Mouse (Mus musculus) neural tube, embryonic 12.5 days (tissue): ENCODE measurements around the gene Plscr1. TPM values are rescaled to one million over a fixed set of nuclear protein-coding genes. Genes with fewer than 3 reads are reported as not detected.

Source experiments
- ATAC-seq: fragments of 200-750 bp; cut with Nextera tagmentation; 2 replicates; pipeline ENCODE4 v1.8.0; 2017; ENCODE audit warnings: low read depth, mild to moderate bottlenecking, moderate TSS enrichment, moderate library complexity; ENCODE audit not compliant: low FRiP score
- H3K27ac ChIP-seq: fragments of 300-500 bp; sonication (generic); 2 replicates; pipeline ENCODE4 v1.5.1; 2016
- H3K27me3 ChIP-seq: fragments of 300-500 bp; sonication (generic); replicated peaks from 2 replicates; pipeline ENCODE4 v1.6.1; 2016; ENCODE audit warnings: mild to moderate bottlenecking
- H3K36me3 ChIP-seq: fragments of 300-500 bp; sonication (generic); 2 replicates; pipeline ENCODE4 v1.6.1; 2016; ENCODE audit warnings: mild to moderate bottlenecking
- H3K4me1 ChIP-seq: fragments of 300-500 bp; sonication (generic); 2 replicates; pipeline ENCODE4 v1.6.1; 2016
- H3K4me2 ChIP-seq: fragments of 300-500 bp; sonication (generic); replicated peaks from 2 replicates; pipeline ENCODE4 v1.6.1; 2016; ENCODE audit warnings: mild to moderate bottlenecking
- H3K4me3 ChIP-seq: fragments of 300-500 bp; sonication (generic); 2 replicates; pipeline ENCODE4 v1.5.1; 2016
- H3K9ac ChIP-seq: fragments of 300-500 bp; sonication (generic); 2 replicates; pipeline ENCODE4 v1.6.1; 2016; ENCODE audit warnings: mild to moderate bottlenecking
- H3K9me3 ChIP-seq: fragments of 300-500 bp; sonication (generic); 2 replicates; pipeline ENCODE4 v1.6.1; 2016; ENCODE audit warnings: mild to moderate bottlenecking
- WGBS: fragments of 180-500 bp; shearing (Covaris S2); methylation state at CpG from one replicate; pipeline ENCODE4 v1.1.7; 2016; 5-methylcytosine and 5-hydroxymethylcytosine counted together
- polyA plus RNA-seq: library from polyadenylated mRNA; unstranded; fragments of >200 nt; fragmentation: Nextera tagmentation; extraction: Ambion mirVana; gene quantifications from 2 replicates; pipeline ENCODE4 v1.2.1, GENCODE M21; 2016

Plscr1 gene
- polyA plus RNA-seq, 1 experiment from 2014 or later = 20.8 TPM

DNA sequence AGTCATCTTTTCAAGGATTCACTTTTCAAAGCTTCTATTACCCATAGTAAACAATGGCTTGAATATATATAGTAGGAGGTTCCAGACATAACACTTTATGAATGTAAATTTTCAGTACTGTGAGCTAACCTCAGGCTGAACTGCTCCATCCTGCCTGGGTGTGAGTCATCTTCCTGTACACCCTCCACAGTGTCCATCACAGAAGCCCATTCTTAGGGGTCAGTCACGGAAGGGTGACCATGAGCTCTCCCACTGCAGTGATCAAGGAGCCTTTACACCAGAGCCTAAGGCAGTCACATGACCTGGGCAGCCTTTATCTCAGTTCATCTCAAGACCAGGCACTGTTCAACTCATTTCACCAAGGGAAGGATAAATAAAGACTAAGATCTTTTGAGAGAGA is 18.2 kb downstream of the Plscr1 start:
- Histone ChIP-seq H3K4me3 (no peak overlapping the region), H3K9me3 (no peaks in the 10 kb centered on the region), H3K9ac (no peak overlapping the region), H3K36me3 (peaks cover 11% of the 10 kb centered on the region; the same call in 1 of the 2 replicates), H3K4me1 (no peaks in the 10 kb centered on the region), H3K27ac (no peak overlapping the region), H3K4me2 (no peak overlapping the region), H3K27me3 (no peaks in the 10 kb centered on the region)
- 83% methylated on average over 1 of the region's 1 CpGs for WGBS
- no peak for ATAC-seq

DNA sequence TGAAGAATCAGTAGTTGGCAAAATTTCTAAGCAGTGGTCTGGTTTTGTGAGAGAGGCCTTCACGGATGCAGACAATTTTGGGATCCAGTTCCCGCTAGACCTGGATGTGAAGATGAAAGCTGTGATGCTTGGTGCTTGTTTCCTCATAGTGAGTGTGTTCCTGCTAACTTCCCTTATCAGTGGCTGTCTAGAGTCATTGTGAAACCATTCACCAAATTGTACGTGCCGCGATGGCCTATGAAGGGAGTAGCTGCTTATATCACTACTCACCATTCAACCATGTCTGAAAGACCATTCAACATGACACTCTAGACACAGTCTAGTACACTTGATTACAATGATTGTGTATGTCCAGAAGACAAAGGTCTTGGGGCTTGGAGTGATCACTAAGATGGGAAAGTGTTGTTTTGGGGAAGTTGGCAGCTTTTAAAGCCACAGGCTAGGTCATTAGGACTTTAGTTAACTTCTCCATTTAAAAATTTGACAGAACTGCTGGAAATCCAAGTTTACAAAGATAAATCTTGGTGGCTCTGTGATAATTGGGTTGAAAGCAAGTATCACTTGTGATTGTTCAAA is 20.4 kb downstream of the Plscr1 start:
- Histone ChIP-seq H3K36me3 (peaks cover 11% of the 10 kb centered on the region; the same call in 1 of the 2 replicates), H3K9me3 (no peaks in the 10 kb centered on the region), H3K4me2 (no peak overlapping the region), H3K27me3 (no peaks in the 10 kb centered on the region), H3K27ac (no peak overlapping the region), H3K9ac (no peak overlapping the region), H3K4me1 (no peaks in the 10 kb centered on the region), H3K4me3 (no peak overlapping the region)
- WGBS = 95% methylated on average over 5 of the region's 5 CpGs
- ATAC-seq = no peak

DNA sequence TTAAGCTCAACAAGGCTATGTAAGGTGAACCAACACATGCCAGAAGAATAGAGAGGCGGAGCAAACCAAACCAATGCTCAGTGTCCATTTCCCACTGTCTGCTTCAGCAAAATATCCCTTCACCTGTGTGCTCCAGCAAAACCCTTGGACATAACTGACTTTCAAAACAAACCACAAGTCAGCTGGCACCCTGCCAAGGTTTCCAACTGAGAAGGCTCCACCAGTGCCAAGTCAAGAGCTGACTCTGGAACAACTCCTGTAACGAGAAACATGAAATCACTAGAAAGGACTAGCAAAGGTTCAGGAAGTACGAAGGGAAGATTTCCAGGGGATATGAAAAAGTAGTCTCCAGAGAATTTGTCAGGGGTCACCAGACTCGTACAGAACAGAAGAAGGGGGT is 21.4 kb downstream of the Plscr1 start:
- H3K9me3 ChIP-seq = no peaks in the 10 kb centered on the region
- H3K4me2 ChIP-seq = no peak overlapping the region
- H3K36me3 ChIP-seq = peaks cover 10% of the 10 kb centered on the region; the same call in 1 of the 2 replicates
- no peak overlapping the region for H3K4me3 ChIP-seq
- no peak overlapping the region for H3K9ac ChIP-seq
- no peak overlapping the region for H3K27ac ChIP-seq
- H3K4me1 ChIP-seq = no peaks in the 10 kb centered on the region
- 44% methylated on average over 4 of the region's 4 CpGs for WGBS
- no peak for ATAC-seq
- H3K27me3 ChIP-seq = no peaks in the 10 kb centered on the region

DNA sequence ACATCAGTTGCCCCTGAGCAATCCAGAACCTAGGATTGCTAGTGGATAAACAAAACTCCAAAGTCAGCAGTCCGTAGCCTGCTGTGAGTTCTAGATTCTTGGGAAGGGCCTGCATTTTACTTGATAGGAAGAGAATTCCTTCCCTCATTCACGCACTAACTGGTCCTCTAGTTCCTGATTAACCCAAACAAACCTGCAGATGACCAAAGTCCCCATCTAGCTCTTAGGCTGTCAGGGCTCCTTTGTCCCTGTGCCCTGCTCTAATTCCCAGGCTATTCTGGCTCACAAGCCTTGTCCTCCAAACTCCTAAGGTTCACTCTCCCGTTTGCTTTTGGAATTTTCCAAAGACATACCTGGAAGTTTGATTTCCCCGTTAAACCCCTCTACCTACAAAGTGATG is 23.1 kb downstream of the Plscr1 start:
- H3K4me3 ChIP-seq = no peak overlapping the region
- no peak overlapping the region for H3K9ac ChIP-seq
- no peak for ATAC-seq
- H3K27ac ChIP-seq = no peak overlapping the region
- no peaks in the 10 kb centered on the region for H3K9me3 ChIP-seq
- no peak overlapping the region for H3K4me2 ChIP-seq
- H3K4me1 ChIP-seq = no peaks in the 10 kb centered on the region
- H3K36me3 ChIP-seq = 0 out of 2 replicates have a peak, but pooled peaks cover 7% of the 10 kb centered on the region
- 93% methylated on average over 4 of the region's 4 CpGs for WGBS
- no peaks in the 10 kb centered on the region for H3K27me3 ChIP-seq

DNA sequence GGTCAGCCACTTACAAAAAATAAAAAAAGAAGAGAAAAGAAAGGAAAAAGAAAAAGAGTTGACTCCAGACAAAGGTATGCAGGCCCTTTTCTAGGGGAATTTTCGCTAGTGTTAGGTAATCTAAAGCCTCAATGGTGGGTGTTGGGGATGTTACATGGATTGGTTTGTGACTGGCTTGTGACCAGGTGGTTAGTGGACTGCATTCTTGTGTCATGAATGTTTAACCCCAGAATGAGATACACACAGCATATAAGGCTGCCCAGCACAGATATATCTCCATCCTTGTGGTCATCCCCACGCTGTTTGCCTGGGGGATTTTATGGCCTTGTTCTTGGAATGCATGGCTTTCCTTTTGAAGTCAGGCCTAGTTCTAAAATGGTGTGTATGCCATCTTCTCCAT is 23.7 kb downstream of the Plscr1 start:
- H3K9ac ChIP-seq = no peak overlapping the region
- H3K4me3 ChIP-seq = no peak overlapping the region
- WGBS = 86% methylated on average over 2 of the region's 2 CpGs
- no peak overlapping the region for H3K27ac ChIP-seq
- ATAC-seq = no peak
- no peaks in the 10 kb centered on the region for H3K4me1 ChIP-seq
- H3K4me2 ChIP-seq = no peak overlapping the region
- no peaks in the 10 kb centered on the region for H3K9me3 ChIP-seq
- H3K27me3 ChIP-seq = no peaks in the 10 kb centered on the region
- 0 out of 2 replicates have a peak, but pooled peaks cover 7% of the 10 kb centered on the region for H3K36me3 ChIP-seq

DNA sequence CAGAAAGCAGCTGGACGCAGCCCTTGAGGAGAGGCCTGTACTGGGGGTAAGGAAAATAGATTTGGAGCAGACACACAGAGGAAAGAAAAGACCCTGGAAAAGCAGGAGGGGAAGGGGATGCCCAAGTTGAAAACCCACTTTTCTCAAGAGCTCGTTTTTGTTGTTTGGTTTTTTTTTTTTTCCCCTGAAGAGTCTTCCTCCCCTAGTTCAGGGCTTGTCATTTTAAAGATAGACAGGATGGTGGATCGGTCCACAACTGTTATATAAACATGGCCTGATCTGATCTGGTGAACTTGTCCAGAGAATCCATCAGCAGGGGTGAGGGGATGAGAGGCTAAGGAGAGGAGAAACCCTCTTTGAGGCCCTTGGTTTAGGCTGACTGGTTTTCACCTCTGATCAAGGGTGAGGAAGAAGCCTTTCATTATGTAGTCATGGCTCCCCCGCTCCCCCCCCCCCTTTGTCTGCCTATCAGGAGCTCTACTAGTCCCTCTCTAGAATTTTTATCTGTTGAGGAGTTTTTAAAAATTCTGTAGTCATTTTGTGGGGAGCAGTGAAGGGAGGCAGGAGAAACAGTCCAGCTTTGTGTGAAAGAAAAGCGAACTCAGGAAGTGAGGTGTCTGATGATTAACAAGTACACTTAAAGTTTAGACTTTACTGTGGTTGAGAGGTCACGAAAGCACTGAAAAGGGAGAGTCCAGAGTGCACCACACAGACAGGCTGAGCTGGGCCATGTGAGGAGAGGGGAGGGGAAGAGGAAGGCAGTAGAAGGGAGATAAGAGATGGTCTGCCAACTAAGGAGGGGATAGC is 24.6 kb downstream of the Plscr1 start:
- 0 out of 2 replicates have a peak, but pooled peaks cover 4% of the 10 kb centered on the region for H3K36me3 ChIP-seq
- H3K4me3 ChIP-seq = no peak overlapping the region
- no peaks in the 10 kb centered on the region for H3K9me3 ChIP-seq
- no peaks in the 10 kb centered on the region for H3K4me1 ChIP-seq
- H3K27ac ChIP-seq = no peak overlapping the region
- no peak for ATAC-seq
- 81% methylated on average over 6 of the region's 6 CpGs for WGBS
- no peak overlapping the region for H3K4me2 ChIP-seq
- no peaks in the 10 kb centered on the region for H3K27me3 ChIP-seq
- H3K9ac ChIP-seq = no peak overlapping the region

DNA sequence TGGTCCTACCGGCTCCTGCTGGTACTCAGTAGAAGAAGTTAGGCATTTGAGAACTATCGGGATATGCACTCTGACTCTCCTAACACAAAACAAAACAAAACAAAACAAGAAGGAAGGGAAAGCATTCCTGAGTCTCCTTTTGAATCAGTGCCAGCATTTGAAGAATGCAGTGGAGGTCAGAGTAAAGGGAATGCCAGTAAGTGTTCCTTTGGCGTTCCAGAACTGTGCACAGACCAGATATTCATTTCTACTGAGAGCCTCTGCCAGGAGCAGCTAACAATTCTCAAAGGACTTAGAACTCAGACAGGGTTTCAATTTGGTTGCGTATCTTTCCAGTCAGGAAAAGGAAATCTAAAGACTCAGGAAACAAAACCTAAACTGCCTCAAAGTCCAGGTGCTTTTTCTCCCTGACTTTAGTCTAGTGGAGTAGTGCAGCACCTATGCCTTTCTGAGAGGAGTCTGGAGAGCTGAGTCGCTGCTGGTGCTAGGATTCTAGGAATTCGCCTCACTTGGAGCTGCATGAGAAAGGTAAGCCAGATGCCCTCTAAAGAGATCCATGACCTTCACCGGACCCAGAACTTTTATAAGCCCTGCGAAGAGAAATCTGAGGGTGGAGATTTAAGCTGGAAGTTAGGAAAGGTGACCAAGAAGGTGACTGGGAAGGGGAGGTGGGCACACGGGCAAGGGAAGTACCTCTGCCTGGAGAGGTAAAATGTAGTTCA is 26.1 kb downstream of the Plscr1 start, which contains the start of gene Plscr2:
TSS of gene Plscr2 (plus strand) at position 117 of the 722 bp plus-strand sequence.
- no peaks in the 10 kb centered on the region for H3K9me3 ChIP-seq
- 82% methylated on average over 9 of the region's 9 CpGs for WGBS
- H3K4me2 ChIP-seq = no peak within 1 kb of the TSS
- H3K36me3 ChIP-seq = no peaks in the 10 kb centered on the region
- no peaks in the 10 kb centered on the region for H3K4me1 ChIP-seq
- no peak within 1 kb of the TSS for H3K4me3 ChIP-seq
- ATAC-seq = no peak
- no peak within 1 kb of the TSS for H3K27ac ChIP-seq
- no peak within 1 kb of the TSS for H3K9ac ChIP-seq
- H3K27me3 ChIP-seq = no peaks in the 10 kb centered on the region

DNA sequence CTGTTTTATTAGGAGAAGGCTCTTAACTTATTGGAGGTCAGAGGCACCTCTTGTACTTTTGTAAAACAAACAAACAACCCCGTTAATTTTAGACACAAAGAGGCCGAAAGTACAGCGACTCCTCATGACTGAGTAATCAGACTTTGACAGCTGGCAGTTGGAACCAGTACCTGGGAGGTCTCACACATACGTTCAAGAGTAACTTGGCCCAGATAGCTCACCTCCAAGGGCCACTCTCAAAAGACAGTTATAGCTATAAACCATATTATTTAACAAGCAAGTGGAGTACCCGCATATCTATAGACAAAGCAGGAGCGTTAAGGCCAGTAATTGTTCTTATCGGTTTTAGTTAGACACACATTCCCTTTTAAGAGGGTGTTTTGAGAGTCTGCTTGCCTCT is 26.8 kb downstream of the Plscr1 start:
- 88% methylated on average over 7 of the region's 7 CpGs for WGBS
- H3K9me3 ChIP-seq = no peaks in the 10 kb centered on the region
- no peak for ATAC-seq
- no peak overlapping the region for H3K4me2 ChIP-seq
- H3K4me1 ChIP-seq = no peaks in the 10 kb centered on the region
- H3K27ac ChIP-seq = no peak overlapping the region
- no peaks in the 10 kb centered on the region for H3K36me3 ChIP-seq
- no peaks in the 10 kb centered on the region for H3K27me3 ChIP-seq
- H3K4me3 ChIP-seq = no peak overlapping the region
- no peak overlapping the region for H3K9ac ChIP-seq

DNA sequence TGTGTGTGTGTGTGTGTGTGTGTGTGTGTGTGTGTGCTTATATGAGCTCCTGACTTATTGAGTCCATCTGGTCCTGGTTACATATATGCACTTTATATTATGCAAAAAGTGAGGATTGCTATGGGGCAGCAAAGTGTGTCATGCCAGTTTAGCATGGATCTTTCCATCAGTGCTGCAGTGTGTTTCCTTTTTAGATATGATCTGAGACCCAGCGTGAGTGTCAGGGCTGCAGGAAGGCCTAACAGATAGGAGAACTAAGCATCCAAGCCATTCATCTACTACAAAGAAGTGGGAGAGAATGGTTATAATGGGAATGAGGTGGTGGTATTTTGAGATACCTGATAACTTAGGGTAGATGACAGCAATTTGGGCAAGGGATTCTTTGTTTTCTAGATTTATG is 30.5 kb downstream of the Plscr1 start:
- H3K36me3 ChIP-seq = no peaks in the 10 kb centered on the region
- H3K27ac ChIP-seq = no peak overlapping the region
- no peaks in the 10 kb centered on the region for H3K27me3 ChIP-seq
- no peak overlapping the region for H3K4me2 ChIP-seq
- ATAC-seq = no peak
- H3K4me3 ChIP-seq = no peak overlapping the region
- H3K9ac ChIP-seq = no peak overlapping the region
- no peaks in the 10 kb centered on the region for H3K9me3 ChIP-seq
- WGBS = 79% methylated on average over 1 of the region's 1 CpGs
- no peaks in the 10 kb centered on the region for H3K4me1 ChIP-seq

DNA sequence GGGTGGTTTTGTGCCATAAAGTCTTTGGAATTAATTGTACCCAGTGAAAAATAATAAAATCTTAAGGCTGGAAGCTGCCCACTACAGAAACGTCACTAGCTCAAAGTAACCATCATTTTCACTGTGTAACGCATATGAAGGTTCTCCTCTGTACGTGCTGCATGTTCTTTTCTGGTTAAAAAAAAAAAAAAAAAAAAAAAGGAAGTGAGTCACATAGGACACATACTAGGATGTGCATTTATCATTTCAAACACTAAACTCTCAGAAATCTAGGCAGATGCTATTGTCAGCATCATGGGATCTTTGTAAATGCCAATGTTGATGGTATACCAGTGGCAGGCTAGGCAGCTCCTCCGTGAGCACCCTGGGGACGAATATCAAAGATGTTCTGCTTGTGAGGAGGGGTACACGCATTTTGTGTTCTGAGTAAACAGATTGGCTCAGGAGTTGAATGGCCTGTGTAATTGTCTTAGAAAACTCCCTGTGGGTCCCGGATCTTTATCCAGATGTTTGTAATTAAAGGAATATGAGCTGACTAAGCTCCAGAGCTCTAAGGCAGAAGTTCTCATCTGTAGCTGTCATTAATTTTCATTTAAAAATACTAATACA is 33.1 kb downstream of the Plscr1 start:
- no peaks in the 10 kb centered on the region for H3K4me1 ChIP-seq
- H3K9me3 ChIP-seq = no peaks in the 10 kb centered on the region
- H3K36me3 ChIP-seq = no peaks in the 10 kb centered on the region
- no peak overlapping the region for H3K4me3 ChIP-seq
- no peak overlapping the region for H3K4me2 ChIP-seq
- 43% methylated on average over 7 of the region's 7 CpGs for WGBS
- no peaks in the 10 kb centered on the region for H3K27me3 ChIP-seq
- H3K27ac ChIP-seq = no peak overlapping the region
- peak; percentile 50; the same call in 1 of the 2 replicates for ATAC-seq
- H3K9ac ChIP-seq = no peak overlapping the region

DNA sequence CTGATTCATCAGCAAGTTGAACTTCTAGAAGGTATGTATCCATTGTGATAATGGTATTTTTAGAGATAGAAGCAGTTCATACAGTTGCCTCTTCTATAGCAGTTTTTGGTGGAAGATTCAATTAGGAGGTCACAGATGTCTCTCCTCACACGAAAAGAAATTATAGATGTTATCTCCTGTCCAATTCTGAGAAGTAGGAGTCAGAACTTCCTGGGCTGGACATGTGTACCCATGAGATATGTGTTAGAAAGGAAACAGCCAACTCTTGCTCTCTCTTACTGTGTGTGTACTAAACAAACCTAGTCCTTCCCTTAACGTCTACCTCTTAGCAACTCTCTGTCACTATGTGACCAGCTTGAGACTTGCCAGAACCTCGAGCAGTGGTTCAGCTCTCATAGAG is 40.1 kb downstream of the Plscr1 start:
- WGBS = 83% methylated on average over 3 of the region's 3 CpGs

DNA sequence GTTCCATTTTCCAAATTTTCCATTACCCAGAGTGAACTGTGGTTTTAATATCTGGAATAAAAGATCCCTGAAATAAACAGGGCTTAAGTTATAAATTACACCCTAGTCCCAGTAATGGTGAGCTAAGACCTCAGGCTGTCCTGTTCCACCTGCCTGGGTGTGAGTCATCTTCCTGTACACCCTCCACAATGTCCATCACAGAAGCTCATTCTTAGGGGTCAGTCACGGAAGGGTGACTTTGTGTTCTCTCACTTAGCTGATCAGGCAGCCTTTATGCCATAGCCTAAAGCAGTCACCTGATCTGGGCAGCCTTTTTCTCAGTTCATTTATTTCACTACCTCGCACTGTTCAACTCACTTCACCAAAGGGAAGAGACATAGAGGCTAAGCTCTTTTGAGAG is 42.6 kb downstream of the Plscr1 start:
- 81% methylated on average over 2 of the region's 2 CpGs for WGBS
- no peaks in the 10 kb centered on the region for H3K4me1 ChIP-seq
- H3K36me3 ChIP-seq = no peaks in the 10 kb centered on the region
- no peak overlapping the region for H3K4me3 ChIP-seq
- H3K4me2 ChIP-seq = no peak overlapping the region
- H3K27ac ChIP-seq = no peak overlapping the region
- no peaks in the 10 kb centered on the region for H3K9me3 ChIP-seq
- H3K9ac ChIP-seq = no peak overlapping the region
- ATAC-seq = no peak
- no peaks in the 10 kb centered on the region for H3K27me3 ChIP-seq

More for the DNA sequence above, 40.1 kb downstream of the Plscr1 start:
- no peaks in the 10 kb centered on the region for H3K27me3 ChIP-seq
- ATAC-seq = no peak
- H3K4me3 ChIP-seq = no peak overlapping the region
- H3K9me3 ChIP-seq = no peaks in the 10 kb centered on the region
- H3K9ac ChIP-seq = no peak overlapping the region
- H3K4me2 ChIP-seq = no peak overlapping the region
- H3K4me1 ChIP-seq = no peaks in the 10 kb centered on the region
- H3K27ac ChIP-seq = no peak overlapping the region
- H3K36me3 ChIP-seq = no peaks in the 10 kb centered on the region
